Mouse (Mus musculus) heart, adult 2 months (tissue): ENCODE measurements around the gene Ngb.

Experiments
- CTCF ChIP-seq: fragments of 200-600 bp; IDR thresholded peaks from 2 replicates; pipeline ENCODE4 v1.8.1; 2022; ENCODE audit warnings: antibody characterized with exemption, mild to moderate bottlenecking, moderate library complexity
- POLR2A ChIP-seq: fragments of 200-500 bp; IDR thresholded peaks from 2 replicates; pipeline ENCODE4 v1.6.1; 2011; ENCODE audit warnings: mild to moderate bottlenecking, low read depth, low read length, control low read depth; ENCODE audit not compliant: insufficient read depth

DNA sequence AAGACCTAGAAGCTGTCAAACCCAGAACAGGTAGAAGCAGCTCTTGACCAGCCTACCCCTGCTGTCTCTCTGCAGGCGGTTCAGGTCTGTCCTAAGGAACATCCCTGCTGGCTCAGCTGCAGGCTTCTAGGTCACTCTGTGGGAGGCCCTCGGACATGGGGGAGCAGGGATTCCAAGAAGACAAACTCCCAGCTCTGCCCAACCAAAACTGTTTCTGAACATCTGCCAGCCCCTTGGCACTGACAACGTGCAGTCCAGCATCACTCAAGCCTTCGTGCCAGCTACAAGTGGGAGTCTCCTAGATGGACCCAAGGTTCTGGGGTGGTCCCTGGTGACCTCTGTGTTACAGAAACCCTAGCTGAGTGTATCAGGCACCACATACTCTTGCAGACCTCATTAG lies 9.1 kb downstream of the Ngb start:
- TF ChIP-seq CTCF: no peak
- no peak for TF ChIP-seq POLR2A
